Mouse (Mus musculus) forebrain, embryonic 16.5 days (tissue): ENCODE results near the gene Arvcf. TPM values are rescaled to one million over a fixed set of nuclear protein-coding genes. Genes with fewer than 3 reads are reported as not detected.

Experiments used
- ATAC-seq: fragments of 200-750 bp; cut with Nextera tagmentation; 2 replicates; pipeline ENCODE4 v1.8.0; 2017; ENCODE audit warnings: mild to moderate bottlenecking, moderate library complexity
- H3K27ac ChIP-seq: fragments of 300-500 bp; sonication (generic); 2 replicates; pipeline ENCODE4 v1.5.1; 2014; ENCODE audit warnings: low read length, control low read depth
- H3K27me3 ChIP-seq: fragments of 300-500 bp; sonication (generic); replicated peaks from 2 replicates; pipeline ENCODE4 v1.6.1; 2014; ENCODE audit warnings: low read length; ENCODE audit not compliant: control insufficient read depth, insufficient read depth
- H3K36me3 ChIP-seq: fragments of 300-500 bp; sonication (generic); 2 replicates; pipeline ENCODE4 v1.6.1; 2014; ENCODE audit not compliant: control insufficient read depth, insufficient read depth
- H3K4me1 ChIP-seq: fragments of 300-500 bp; sonication (generic); replicated peaks from 2 replicates; pipeline ENCODE4 v1.6.1; 2014; ENCODE audit warnings: low read length; ENCODE audit not compliant: control insufficient read depth, insufficient read depth
- H3K4me2 ChIP-seq: fragments of 300-500 bp; sonication (generic); 2 replicates; pipeline ENCODE4 v1.6.1; 2014; ENCODE audit warnings: mild to moderate bottlenecking, low read length, control low read depth
- H3K4me3 ChIP-seq: fragments of 300-500 bp; sonication (generic); replicated peaks from 2 replicates; pipeline ENCODE4 v1.5.1; 2014; ENCODE audit warnings: mild to moderate bottlenecking, low read length, control low read depth
- H3K9ac ChIP-seq: fragments of 300-500 bp; sonication (generic); replicated peaks from 2 replicates; pipeline ENCODE4 v1.6.1; 2014; ENCODE audit warnings: low read depth, low read length, control low read depth
- H3K9me3 ChIP-seq: fragments of 300-500 bp; sonication (generic); 2 replicates; pipeline ENCODE4 v1.6.1; 2016; ENCODE audit warnings: low read length; ENCODE audit not compliant: control insufficient read depth
- WGBS: fragments of 180-500 bp; shearing (Covaris S2); extraction: QIAGEN DNeasy Blood & Tissue Kit; methylation state at CpG from one replicate; pipeline ENCODE4 v1.1.7; 2014; 5-methylcytosine and 5-hydroxymethylcytosine counted together
- polyA plus RNA-seq: library from polyadenylated mRNA; unstranded; fragments of >200 nt; fragmentation: Nextera tagmentation; extraction: Ambion mirVana; gene quantifications from 2 replicates; pipeline ENCODE4 v1.2.1, GENCODE M21; 2015

The Arvcf gene
- polyA plus RNA-seq, 1 experiment from 2014 or later, result 67.8 TPM

- no peak overlapping the region for H3K4me2 ChIP-seq
- no peak for ATAC-seq
- H3K9ac ChIP-seq, result no peak overlapping the region
- 0 out of 2 replicates have a peak, but pooled peaks cover under 1% of the 10 kb centered on the region for H3K36me3 ChIP-seq
- no peak overlapping the region for H3K27ac ChIP-seq
- peaks cover 11% of the 10 kb centered on the region; the same call in 1 of the 2 replicates for H3K4me1 ChIP-seq
- H3K27me3 ChIP-seq, result no peaks in the 10 kb centered on the region
- H3K9me3 ChIP-seq, result no peaks in the 10 kb centered on the region
- no peak overlapping the region for H3K4me3 ChIP-seq
- 82% methylated on average over 5 of the region's 5 CpGs for WGBS
Measured at GRCm38 (mm10) chr16:18410418-18410817, 62.4 kb downstream of the Arvcf start.

GRCm38 (mm10) chr16:18411026-18411649 is 63.2 kb downstream of the Arvcf start:
- no peaks in the 10 kb centered on the region for H3K9me3 ChIP-seq
- no peak for ATAC-seq
- no peak overlapping the region for H3K4me2 ChIP-seq
- peaks cover 11% of the 10 kb centered on the region; the same call in 1 of the 2 replicates for H3K4me1 ChIP-seq
- WGBS, result 56% methylated on average over 13 of the region's 13 CpGs
- no peak overlapping the region for H3K27ac ChIP-seq
- H3K36me3 ChIP-seq, result 0 out of 2 replicates have a peak, but pooled peaks cover 2% of the 10 kb centered on the region
- H3K9ac ChIP-seq, result no peak overlapping the region
- H3K4me3 ChIP-seq, result no peak overlapping the region
- H3K27me3 ChIP-seq, result no peaks in the 10 kb centered on the region

GRCm38 (mm10) chr16:18411802-18412476 is 64.0 kb downstream of the Arvcf start:
- Histone ChIP-seq H3K9ac (no peak overlapping the region), H3K9me3 (no peaks in the 10 kb centered on the region), H3K36me3 (0 out of 2 replicates have a peak, but pooled peaks cover 2% of the 10 kb centered on the region), H3K27me3 (no peaks in the 10 kb centered on the region), H3K4me3 (no peak overlapping the region), H3K4me1 (peaks cover 11% of the 10 kb centered on the region; the same call in 1 of the 2 replicates), H3K4me2 (no peak overlapping the region), H3K27ac (no peak overlapping the region)
- no peak for ATAC-seq
- WGBS, result 82% methylated on average over 12 of the region's 12 CpGs

- Histone ChIP-seq H3K36me3 (0 out of 2 replicates have a peak, but pooled peaks cover 2% of the 10 kb centered on the region), H3K27me3 (no peaks in the 10 kb centered on the region), H3K27ac (no peak overlapping the region), H3K9me3 (no peaks in the 10 kb centered on the region), H3K9ac (no peak overlapping the region), H3K4me1 (peaks cover 6% of the 10 kb centered on the region; the same call in 1 of the 2 replicates), H3K4me3 (no peak overlapping the region), H3K4me2 (no peak overlapping the region)
- 89% methylated on average over 7 of the region's 7 CpGs for WGBS
- no peak for ATAC-seq
Measured at GRCm38 (mm10) chr16:18413032-18413816, 65.2 kb downstream of the Arvcf start.

GRCm38 (mm10) chr16:18416094-18416761 is 68.2 kb downstream of the Arvcf start:
- no peaks in the 10 kb centered on the region; the same call in 1 of the 2 replicates for H3K4me1 ChIP-seq
- H3K36me3 ChIP-seq, result 0 out of 2 replicates have a peak, but pooled peaks cover 2% of the 10 kb centered on the region
- WGBS, result 68% methylated on average over 18 of the region's 18 CpGs
- no peaks in the 10 kb centered on the region for H3K9me3 ChIP-seq
- no peak for ATAC-seq
- no peaks in the 10 kb centered on the region for H3K27me3 ChIP-seq
- no peak overlapping the region for H3K9ac ChIP-seq
- no peak overlapping the region for H3K27ac ChIP-seq
- H3K4me3 ChIP-seq, result no peak overlapping the region
- H3K4me2 ChIP-seq, result no peak overlapping the region

GRCm38 (mm10) chr16:18416837-18417236 is 68.9 kb downstream of the Arvcf start:
- Histone ChIP-seq H3K9ac (no peak overlapping the region), H3K9me3 (no peaks in the 10 kb centered on the region), H3K4me1 (no peaks in the 10 kb centered on the region), H3K4me3 (no peak overlapping the region), H3K27me3 (no peaks in the 10 kb centered on the region), H3K27ac (no peak overlapping the region), H3K36me3 (0 out of 2 replicates have a peak, but pooled peaks cover 2% of the 10 kb centered on the region), H3K4me2 (no peak overlapping the region)
- WGBS, result 82% methylated on average over 3 of the region's 3 CpGs
- ATAC-seq, result no peak

GRCm38 (mm10) chr16:18417491-18417890 is 69.5 kb downstream of the Arvcf start:
- H3K27me3 ChIP-seq, result no peaks in the 10 kb centered on the region
- no peak overlapping the region for H3K4me2 ChIP-seq
- no peaks in the 10 kb centered on the region for H3K4me1 ChIP-seq
- H3K27ac ChIP-seq, result no peak overlapping the region
- WGBS, result 90% methylated on average over 5 of the region's 5 CpGs
- no peak for ATAC-seq
- H3K9ac ChIP-seq, result no peak overlapping the region
- no peaks in the 10 kb centered on the region for H3K9me3 ChIP-seq
- 0 out of 2 replicates have a peak, but pooled peaks cover 2% of the 10 kb centered on the region for H3K36me3 ChIP-seq
- no peak overlapping the region for H3K4me3 ChIP-seq

- 0 out of 2 replicates have a peak, but pooled peaks cover 2% of the 10 kb centered on the region for H3K36me3 ChIP-seq
- H3K4me1 ChIP-seq, result no peaks in the 10 kb centered on the region; the same call in 1 of the 2 replicates
- no peak overlapping the region for H3K27ac ChIP-seq
- WGBS, result 82% methylated on average over 4 of the region's 4 CpGs
- no peaks in the 10 kb centered on the region for H3K27me3 ChIP-seq
- no peak overlapping the region for H3K9ac ChIP-seq
- H3K9me3 ChIP-seq, result no peaks in the 10 kb centered on the region
- no peak for ATAC-seq
- no peak overlapping the region for H3K4me3 ChIP-seq
- H3K4me2 ChIP-seq, result no peak overlapping the region
Measured at GRCm38 (mm10) chr16:18418756-18419602, 71.0 kb downstream of the Arvcf start.
